Mouse (Mus musculus) intestine, embryonic 14.5 days (tissue): Measurements from ENCODE around the gene Kcnq4. TPM values are rescaled to one million over a fixed set of nuclear protein-coding genes. Genes with fewer than 3 reads are reported as not detected.

Experiments used
- ATAC-seq: fragments of 200-750 bp; cut with Nextera tagmentation; replicated peaks from 2 replicates; pipeline ENCODE4 v1.8.0; 2017; ENCODE audit warnings: low read depth, moderate number of reproducible peaks, moderate TSS enrichment, moderate library complexity; ENCODE audit not compliant: low FRiP score, low TSS enrichment
- DNase-seq: peaks from one replicate; pipeline ENCODE4 v3.0.0-alpha.2; 2018; ENCODE audit warnings: low spot score
- H3K27ac ChIP-seq: fragments of 300-500 bp; sonication (generic); 2 replicates; pipeline ENCODE4 v1.5.1; 2014; ENCODE audit warnings: low read depth, mild to moderate bottlenecking, control low read depth
- H3K27me3 ChIP-seq: fragments of 300-500 bp; sonication (generic); replicated peaks from 2 replicates; pipeline ENCODE4 v1.6.1; 2014; ENCODE audit warnings: low read length, control low read depth; ENCODE audit not compliant: control insufficient read depth, insufficient read depth
- H3K36me3 ChIP-seq: fragments of 300-500 bp; sonication (generic); 2 replicates; pipeline ENCODE4 v1.6.1; 2014; ENCODE audit warnings: low read length, control low read depth; ENCODE audit not compliant: control insufficient read depth, insufficient read depth
- H3K4me1 ChIP-seq: fragments of 300-500 bp; sonication (generic); replicated peaks from 2 replicates; pipeline ENCODE4 v1.6.1; 2014; ENCODE audit warnings: low read length, control low read depth, mixed read lengths; ENCODE audit not compliant: control insufficient read depth, insufficient read depth
- H3K4me2 ChIP-seq: fragments of 300-500 bp; sonication (generic); 2 replicates; pipeline ENCODE4 v1.6.1; 2014; ENCODE audit warnings: low read length
- H3K4me3 ChIP-seq: fragments of 300-500 bp; sonication (generic); 2 replicates; pipeline ENCODE4 v1.5.1; 2014; ENCODE audit warnings: low read depth, low read length, control low read depth, mixed read lengths
- H3K9ac ChIP-seq: fragments of 300-500 bp; sonication (generic); 2 replicates; pipeline ENCODE4 v1.6.1; 2014; ENCODE audit warnings: mild to moderate bottlenecking, low read length
- H3K9me3 ChIP-seq: fragments of 300-500 bp; sonication (generic); 2 replicates; pipeline ENCODE4 v1.6.1; 2016; ENCODE audit warnings: low read length, control low read depth; ENCODE audit not compliant: control insufficient read depth
- WGBS: fragments of 180-500 bp; shearing (Covaris S2); extraction: QIAGEN DNeasy Blood & Tissue Kit; methylation state at CpG from one replicate; pipeline ENCODE4 v1.1.7; 2014; 5-methylcytosine and 5-hydroxymethylcytosine counted together
- polyA plus RNA-seq: library from polyadenylated mRNA; unstranded; fragments of >200 nt; fragmentation: Nextera tagmentation; extraction: Ambion mirVana; gene quantifications from 2 replicates; pipeline ENCODE4 v1.2.1, GENCODE M21; 2014

Gene Kcnq4
- polyA plus RNA-seq, 1 experiment from 2014 or later = 2.1 TPM

DNA sequence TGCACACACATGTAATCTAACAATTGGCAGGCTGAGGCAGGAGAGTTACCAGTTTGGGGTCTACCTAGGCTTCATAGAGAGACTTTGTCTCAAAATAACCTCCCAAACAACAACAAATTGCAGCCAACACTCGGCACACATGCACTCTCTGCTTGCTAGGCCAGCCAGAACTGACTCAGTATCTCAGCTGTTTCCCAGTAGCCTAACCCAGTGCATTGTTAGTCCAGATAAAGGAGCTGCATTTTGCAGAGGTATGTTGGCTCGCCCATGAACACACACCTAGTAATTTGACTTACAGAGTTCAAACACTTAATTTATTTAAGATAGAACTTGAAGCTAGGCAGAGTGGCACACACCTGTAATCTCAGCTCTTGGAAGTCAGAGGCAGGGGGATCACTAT is 72.8 kb downstream of the Kcnq4 start:
- no peak overlapping the region for H3K4me2 ChIP-seq
- no peaks in the 10 kb centered on the region for H3K9me3 ChIP-seq
- no peak overlapping the region for H3K27ac ChIP-seq
- no peaks in the 10 kb centered on the region for H3K27me3 ChIP-seq
- H3K4me3 ChIP-seq = no peak overlapping the region
- no peaks in the 10 kb centered on the region for H3K4me1 ChIP-seq
- WGBS = 63% methylated on average over 2 of the region's 2 CpGs
- no peak overlapping the region for H3K9ac ChIP-seq
- H3K36me3 ChIP-seq = no peaks in the 10 kb centered on the region
- DNase-seq (no peak), ATAC-seq (no peak)

DNA sequence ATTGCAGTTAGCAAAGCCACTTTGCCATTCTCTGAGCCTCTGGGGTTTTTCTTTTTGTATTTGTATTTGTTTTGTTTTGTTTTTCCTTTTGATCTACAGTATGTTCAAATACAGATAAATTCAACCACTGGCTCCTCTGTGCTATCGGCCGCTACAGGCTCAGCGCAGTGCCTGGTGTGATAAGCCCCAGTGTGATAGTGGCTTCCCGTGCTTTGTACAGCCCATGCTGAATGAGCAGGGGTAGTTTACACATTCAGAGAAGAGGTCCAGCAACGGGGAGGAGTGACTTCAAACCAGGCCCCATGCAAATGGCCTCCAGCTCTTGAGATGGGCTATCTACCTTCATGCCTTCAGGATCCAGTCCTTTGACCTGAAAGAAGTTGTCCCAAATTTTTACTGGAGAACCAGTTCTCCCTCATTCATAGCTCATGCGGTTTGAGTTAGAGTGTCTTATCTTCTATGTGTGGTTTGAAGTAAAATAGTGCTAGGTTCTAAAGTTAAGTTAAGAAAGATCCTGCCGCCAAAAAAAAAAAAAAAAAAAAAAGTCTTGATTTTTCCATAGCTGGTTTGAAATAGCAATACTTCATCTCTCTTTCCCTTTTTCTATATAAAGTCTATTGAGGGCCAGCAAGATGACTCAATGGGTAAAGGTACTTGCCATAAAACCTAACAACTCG is 73.5 kb downstream of the Kcnq4 start:
- Histone ChIP-seq H3K9me3 (no peaks in the 10 kb centered on the region), H3K27ac (no peak overlapping the region), H3K4me1 (no peaks in the 10 kb centered on the region), H3K9ac (no peak overlapping the region), H3K27me3 (no peaks in the 10 kb centered on the region), H3K4me2 (no peak overlapping the region), H3K36me3 (no peaks in the 10 kb centered on the region), H3K4me3 (no peak overlapping the region)
- WGBS = 73% methylated on average over 8 of the region's 8 CpGs
- no peak for DNase-seq
- ATAC-seq = no peak

DNA sequence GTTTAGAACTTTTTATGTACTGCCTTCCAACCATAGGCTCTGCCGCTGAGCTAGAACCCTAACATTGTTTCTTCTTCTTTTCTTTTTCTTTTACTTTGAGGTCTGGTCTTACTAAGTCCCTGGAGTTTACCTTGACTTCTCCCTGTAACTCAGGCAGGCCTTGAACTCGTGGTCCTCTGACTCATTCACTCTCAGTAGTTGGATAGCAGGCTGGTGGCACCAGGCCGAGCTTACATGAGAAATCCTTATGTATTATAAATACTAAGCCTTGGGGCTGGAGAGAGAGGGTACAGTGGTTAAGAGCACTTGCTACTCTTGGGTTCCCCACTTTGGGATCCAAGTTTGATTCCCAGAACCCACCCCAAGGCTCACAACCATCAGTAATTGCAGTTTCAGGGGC is 74.8 kb downstream of the Kcnq4 start:
- ATAC-seq (no peak), DNase-seq (no peak)
- Histone ChIP-seq H3K9me3 (no peaks in the 10 kb centered on the region), H3K36me3 (no peaks in the 10 kb centered on the region), H3K27ac (no peak overlapping the region), H3K27me3 (peaks cover 4% of the 10 kb centered on the region; the same call in 1 of the 2 replicates), H3K4me1 (no peaks in the 10 kb centered on the region), H3K9ac (no peak overlapping the region), H3K4me2 (no peak overlapping the region), H3K4me3 (no peak overlapping the region)
- WGBS = 84% methylated on average over 3 of the region's 3 CpGs

DNA sequence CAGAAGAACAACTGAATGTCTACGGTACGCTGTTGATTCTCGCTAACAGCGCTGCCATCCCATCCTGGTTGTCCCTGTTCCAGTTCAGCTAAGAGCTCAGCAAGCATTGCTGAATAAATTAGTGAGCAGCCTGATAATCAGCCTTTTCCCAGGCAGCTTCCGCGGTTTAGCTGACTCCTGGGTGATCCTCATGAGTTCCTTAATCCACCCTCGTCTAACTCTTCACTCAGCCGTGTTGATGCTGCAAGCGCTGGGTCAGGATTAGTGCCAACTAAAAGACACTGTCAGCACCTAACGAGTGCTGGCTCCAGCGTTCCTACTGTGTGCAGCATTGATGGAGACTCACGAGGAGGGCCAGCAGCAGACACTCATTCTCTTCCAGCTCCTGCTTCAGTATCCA is 77.4 kb downstream of the Kcnq4 start:
- no peak overlapping the region for H3K4me2 ChIP-seq
- no peaks in the 10 kb centered on the region for H3K9me3 ChIP-seq
- 0 out of 2 replicates have a peak, but pooled peaks cover 3% of the 10 kb centered on the region for H3K4me1 ChIP-seq
- H3K27me3 ChIP-seq = peaks cover 18% of the 10 kb centered on the region
- no peak overlapping the region for H3K4me3 ChIP-seq
- no peaks in the 10 kb centered on the region for H3K36me3 ChIP-seq
- WGBS = 59% methylated on average over 12 of the region's 12 CpGs
- no peak overlapping the region for H3K27ac ChIP-seq
- ATAC-seq (no peak), DNase-seq (no peak)
- no peak overlapping the region for H3K9ac ChIP-seq

DNA sequence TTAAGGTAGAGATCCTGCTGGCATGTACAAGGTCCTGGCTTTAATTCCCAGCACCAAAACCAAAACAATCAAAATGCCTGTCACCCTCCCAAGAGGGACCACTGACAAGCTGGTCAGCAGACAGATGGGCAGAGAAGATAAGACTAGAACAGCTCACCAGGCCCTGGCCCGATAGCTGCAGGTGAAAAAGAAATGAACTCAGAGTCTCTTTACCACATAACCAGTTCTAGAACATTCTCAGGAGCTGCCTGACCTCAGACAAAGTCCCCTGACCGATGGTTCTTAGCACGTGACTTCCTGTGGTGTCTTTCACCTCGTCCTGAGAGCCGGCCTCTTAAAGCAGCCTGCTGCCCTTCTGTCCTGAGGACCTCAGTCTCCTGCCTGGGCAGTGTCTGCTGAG is 78.8 kb downstream of the Kcnq4 start:
- WGBS = 63% methylated on average over 5 of the region's 5 CpGs
- no peak overlapping the region for H3K4me2 ChIP-seq
- H3K4me3 ChIP-seq = no peak overlapping the region

DNA sequence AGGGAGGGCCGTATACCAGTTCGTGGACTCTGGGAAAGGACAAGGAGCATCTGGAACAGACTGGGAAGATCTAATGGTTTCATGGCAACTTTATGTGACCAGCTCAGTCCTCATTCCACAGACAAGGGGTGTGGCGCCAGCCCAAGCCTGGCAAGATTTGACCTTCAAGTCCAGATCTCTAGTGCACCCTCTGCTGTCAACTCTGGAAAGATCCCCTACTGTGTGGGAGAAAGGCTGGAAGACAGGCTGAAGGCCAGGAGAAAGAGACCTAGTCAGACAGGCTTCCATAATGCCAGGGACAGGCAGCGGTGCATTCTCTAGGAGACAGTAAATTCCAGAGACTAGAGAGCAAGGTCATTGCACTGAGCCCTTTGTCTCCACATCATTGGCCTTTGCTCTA is 79.9 kb downstream of the Kcnq4 start:
- Histone ChIP-seq H3K4me1 (0 out of 2 replicates have a peak, but pooled peaks cover 3% of the 10 kb centered on the region), H3K4me3 (no peak overlapping the region), H3K27ac (no peak overlapping the region), H3K9me3 (no peaks in the 10 kb centered on the region), H3K4me2 (no peak overlapping the region), H3K36me3 (no peaks in the 10 kb centered on the region), H3K9ac (no peak overlapping the region), H3K27me3 (peaks cover 18% of the 10 kb centered on the region)
- ATAC-seq (no peak), DNase-seq (no peak)
- WGBS = 86% methylated on average over 4 of the region's 4 CpGs

More for the DNA sequence above, 78.8 kb downstream of the Kcnq4 start:
- 0 out of 2 replicates have a peak, but pooled peaks cover 3% of the 10 kb centered on the region for H3K4me1 ChIP-seq
- no peak for DNase-seq
- H3K27me3 ChIP-seq = peaks cover 18% of the 10 kb centered on the region
- no peak overlapping the region for H3K9ac ChIP-seq
- H3K27ac ChIP-seq = no peak overlapping the region
- H3K36me3 ChIP-seq = no peaks in the 10 kb centered on the region
- no peak for ATAC-seq
- no peaks in the 10 kb centered on the region for H3K9me3 ChIP-seq

DNA sequence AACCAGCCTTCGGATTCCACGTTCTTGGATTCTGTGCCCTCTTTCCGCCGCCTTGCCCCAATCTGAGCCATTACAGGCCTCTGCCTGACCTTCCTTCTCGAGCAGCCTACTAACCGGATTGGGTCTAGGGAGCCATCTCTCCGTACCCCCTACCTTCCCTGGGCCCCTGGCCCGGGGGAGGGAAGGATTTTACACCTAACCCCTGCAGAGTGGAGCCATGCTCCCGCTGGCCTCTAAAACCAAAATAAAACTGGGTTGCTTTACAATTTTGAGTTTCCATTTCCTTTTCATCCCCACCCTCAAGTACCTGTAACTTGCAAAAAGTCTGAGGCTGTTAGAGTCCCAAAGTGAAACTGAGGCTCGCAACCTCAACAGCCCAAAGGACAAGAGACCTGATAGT is 80.9 kb downstream of the Kcnq4 start:
- Histone ChIP-seq H3K27me3 (peaks cover 18% of the 10 kb centered on the region), H3K4me2 (peak overlapping the region; percentile 99), H3K27ac (no peak overlapping the region), H3K9ac (peak overlapping the region; percentile 39; the same call in 1 of the 2 replicates), H3K9me3 (no peaks in the 10 kb centered on the region), H3K4me1 (0 out of 2 replicates have a peak, but pooled peaks cover 3% of the 10 kb centered on the region), H3K4me3 (peak overlapping the region; percentile 48), H3K36me3 (no peaks in the 10 kb centered on the region)
- DNase-seq (no peak), ATAC-seq (no peak)
- 23% methylated on average over 10 of the region's 10 CpGs for WGBS

DNA sequence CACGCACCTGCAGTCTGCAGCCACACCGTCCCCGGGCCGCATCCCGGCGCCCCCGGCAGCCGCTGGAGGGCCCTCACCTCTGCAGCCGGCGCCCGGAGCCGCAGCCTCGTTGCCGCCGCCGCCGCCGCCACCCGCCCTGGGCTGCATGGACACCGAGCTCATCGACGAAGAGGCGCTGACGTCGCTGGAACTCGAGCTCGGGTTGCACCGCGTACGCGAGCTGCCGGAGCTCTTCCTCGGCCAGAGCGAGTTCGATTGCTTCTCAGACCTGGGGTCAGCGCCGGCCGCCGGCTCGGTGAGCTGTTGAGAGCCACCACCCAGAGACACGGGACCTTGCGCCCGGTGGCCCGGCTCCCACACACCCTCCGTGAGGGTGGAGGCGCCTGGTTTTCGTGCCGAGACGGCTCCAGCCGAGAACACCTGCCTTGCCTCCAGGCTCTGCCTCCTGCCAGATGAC is 81.3 kb downstream of the Kcnq4 start:
- H3K36me3 ChIP-seq = no peaks in the 10 kb centered on the region
- ATAC-seq (peak; percentile 49), DNase-seq (peak; percentile 73)
- peak overlapping the region; percentile 99 for H3K4me2 ChIP-seq
- H3K4me3 ChIP-seq = peak overlapping the region; percentile 48
- 1% methylated on average over 49 of the region's 50 CpGs for WGBS
- 0 out of 2 replicates have a peak, but pooled peaks cover 3% of the 10 kb centered on the region for H3K4me1 ChIP-seq
- no peak overlapping the region for H3K27ac ChIP-seq
- H3K9ac ChIP-seq = peak overlapping the region; percentile 39
- no peaks in the 10 kb centered on the region for H3K9me3 ChIP-seq
- H3K27me3 ChIP-seq = peaks cover 18% of the 10 kb centered on the region
